ENCODE assay signal across 20 mouse cellular contexts in genomic region chr12:28838971-28839370, GRCm38 (mm10).
"Had no signal": no experiment of that assay in that cellular context is flagged by ENCODE, and none has a peak within 500 bp of the region (broad histone marks: within the 10 kb centered on the region; RNA-seq: fewer than 3 reads in every experiment).

No protein-coding gene starts in this region.

- H3K4me1 ChIP-seq: stomach, embryonic 15.5 days had no signal

- H3K4me2 ChIP-seq: limb, embryonic 15.5 days; liver, embryonic 11.5 days; midbrain, embryonic 12.5 days; neural tube, embryonic 13.5 days; stomach, embryonic 15.5 days had no signal

- H3K27ac ChIP-seq: kidney, postnatal 0 days; limb, embryonic 15.5 days; liver, embryonic 14.5 days; midbrain, embryonic 12.5 days; neural tube, embryonic 13.5 days; stomach, embryonic 15.5 days had no signal

- H3K9ac ChIP-seq: limb, embryonic 15.5 days; liver, embryonic 14.5 days; liver, postnatal 0 days; midbrain, embryonic 12.5 days; neural tube, embryonic 13.5 days; stomach, embryonic 15.5 days had no signal

- ATAC-seq: liver, postnatal 0 days; midbrain, embryonic 16.5 days had no signal

- H3K27me3 ChIP-seq: limb, embryonic 15.5 days; midbrain, embryonic 12.5 days; neural tube, embryonic 13.5 days; stomach, embryonic 15.5 days had no signal

- H3K4me3 ChIP-seq: layer of hippocampus, adult 2 months; limb, embryonic 15.5 days; midbrain, embryonic 12.5 days; myocyte; neural tube, embryonic 13.5 days; stomach, embryonic 15.5 days had no signal

- DNase-seq: kidney, adult 2 months; kidney, postnatal 25 days; layer of hippocampus, adult 9-11 months; liver, postnatal 0 days; lung, postnatal 14 days; lung, postnatal 4 days; retina, postnatal 1 day; right cerebral cortex, postnatal 25 days; spleen, adult 18-20 months; thymus, postnatal 36 days had no signal

- H3K36me3 ChIP-seq: limb, embryonic 15.5 days; midbrain, embryonic 12.5 days; neural tube, embryonic 13.5 days; stomach, embryonic 15.5 days had no signal

- H3K9me3 ChIP-seq: limb, embryonic 15.5 days; midbrain, embryonic 12.5 days; neural tube, embryonic 13.5 days; stomach, embryonic 15.5 days had no signal
